Mouse (Mus musculus): ENCODE measurements at regions not wholly inside any gene's neighbourhood (a gene's known extent, or its start where the extent isn't known, plus 50 kb on each side); places are given as distances from the start of the nearest gene placed in this dataset.

DNA sequence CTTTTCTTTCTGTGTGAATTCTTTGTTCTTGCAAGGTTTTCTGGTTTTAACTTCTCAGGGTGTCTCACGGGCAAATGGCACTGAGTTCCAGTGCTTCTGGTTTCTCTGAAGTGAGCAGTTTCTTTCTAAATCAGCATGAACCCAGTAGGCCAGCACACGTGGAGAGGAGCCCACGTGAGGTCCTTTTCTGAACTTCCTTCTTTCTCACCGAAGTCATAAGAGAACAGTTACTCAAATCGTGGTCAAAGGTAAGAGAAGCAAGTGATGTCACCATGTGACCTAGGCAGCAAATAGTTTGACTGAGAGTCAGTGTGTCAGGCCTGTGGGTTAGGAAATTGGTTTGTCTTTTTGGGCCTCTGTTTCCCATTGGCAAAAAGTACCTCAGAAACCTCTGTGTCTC lies 84.8 kb upstream of the Tsc22d1 start:
- Histone ChIP-seq H3K36me3 (ENCODE audit: control insufficient read depth, insufficient read depth, low read length) (no peaks in the 10 kb centered on the region), H3K4me2 (ENCODE audit: low read length) (no peak overlapping the region), H3K27ac (replicated peaks; ENCODE audit: low read depth, low read length) (no peak overlapping the region), H3K4me3 (replicated peaks; ENCODE audit: low read depth, low read length) (no peak overlapping the region), H3K9ac (replicated peaks; ENCODE audit: low read length) (no peak overlapping the region), H3K27me3 (ENCODE audit: control insufficient read depth, insufficient read depth, low read length) (no peaks in the 10 kb centered on the region), H3K4me1 (ENCODE audit: control insufficient read depth, insufficient read depth, low read length) (peaks cover 5% of the 10 kb centered on the region; the same call in 1 of the 2 replicates), H3K9me3 (ENCODE audit: control insufficient read depth, low read length) (no peaks in the 10 kb centered on the region)
- DNase-seq: no peak
- no peak for ATAC-seq (ENCODE audit: low FRiP score, low TSS enrichment)
- WGBS: 89% methylated on average over 5 of the region's 5 CpGs

DNA sequence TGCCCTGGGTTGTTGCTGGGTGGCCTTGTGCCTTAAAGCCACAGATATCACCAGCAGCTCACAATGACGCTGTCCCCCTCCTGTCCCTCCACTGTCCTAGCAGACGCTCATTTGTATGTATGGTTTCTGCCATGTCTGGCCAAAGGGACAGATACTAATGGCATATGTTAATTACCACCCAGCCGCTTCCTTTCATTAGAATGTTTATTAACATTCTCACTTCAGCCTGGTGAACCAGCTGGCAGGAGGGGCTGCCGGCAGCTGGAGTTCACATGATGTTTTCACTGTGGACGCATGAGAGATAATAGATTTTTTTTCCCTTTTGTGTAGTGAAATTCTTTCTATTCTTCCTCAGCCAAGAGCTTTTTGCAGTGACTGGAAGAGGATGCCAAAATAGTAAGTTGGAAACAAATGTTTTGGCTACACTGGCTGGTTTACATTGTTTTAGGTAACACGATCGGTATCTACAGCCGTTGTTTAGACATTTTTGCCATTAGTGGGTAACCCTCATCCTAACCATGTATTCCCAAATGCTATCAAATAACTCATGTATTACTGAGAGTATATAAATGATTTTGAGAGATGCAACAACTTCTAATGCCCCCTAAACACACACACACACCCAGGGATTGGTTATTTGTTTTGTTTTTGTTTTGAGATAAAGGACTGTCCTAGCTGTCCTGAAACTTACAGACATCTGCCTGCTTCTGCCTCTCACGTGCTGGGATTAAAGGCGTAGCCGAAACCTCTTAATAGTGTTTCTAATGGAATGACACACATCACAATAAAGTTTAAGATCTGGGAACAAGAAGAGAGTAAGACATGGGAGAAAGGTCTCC lies 83.0 kb upstream of the Tsc22d1 start:
- peak; percentile 82 for ATAC-seq (ENCODE audit: low FRiP score, low TSS enrichment)
- Histone ChIP-seq H3K27ac (replicated peaks; ENCODE audit: low read depth, low read length) (peak overlapping the region; percentile 6; the same call in 1 of the 2 replicates), H3K4me2 (ENCODE audit: low read length) (0 out of 2 replicates have a peak overlapping the region, but pooled peaks have one; percentile 3), H3K9ac (replicated peaks; ENCODE audit: low read length) (0 out of 2 replicates have a peak overlapping the region, but pooled peaks have one; percentile 21), H3K9me3 (ENCODE audit: control insufficient read depth, low read length) (no peaks in the 10 kb centered on the region), H3K27me3 (ENCODE audit: control insufficient read depth, insufficient read depth, low read length) (no peaks in the 10 kb centered on the region), H3K36me3 (ENCODE audit: control insufficient read depth, insufficient read depth, low read length) (no peaks in the 10 kb centered on the region), H3K4me1 (ENCODE audit: control insufficient read depth, insufficient read depth, low read length) (peaks cover 5% of the 10 kb centered on the region; the same call in 1 of the 2 replicates), H3K4me3 (replicated peaks; ENCODE audit: low read depth, low read length) (no peak overlapping the region)
- peak; percentile 71 for DNase-seq
- WGBS: 20% methylated on average over 11 of the region's 11 CpGs

DNA sequence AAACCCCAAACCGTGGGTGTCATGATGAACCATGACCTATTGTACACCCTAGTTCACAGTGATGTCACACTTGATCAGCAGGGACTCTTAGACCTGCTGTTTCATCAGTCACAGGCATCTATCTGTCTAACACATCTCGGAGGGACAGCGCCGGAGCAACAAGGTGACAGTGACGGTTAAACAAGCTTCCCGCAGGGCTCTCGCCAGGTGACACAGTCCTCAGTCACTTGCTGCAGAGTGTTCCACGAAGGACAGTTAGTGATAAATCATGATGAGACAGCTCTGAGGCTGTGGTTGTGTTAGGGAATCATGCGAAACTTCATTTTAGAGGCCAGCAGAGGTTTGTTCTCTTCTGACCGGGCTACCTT lies 82.4 kb upstream of the Tsc22d1 start:
- H3K27me3 ChIP-seq (ENCODE audit: control insufficient read depth, insufficient read depth, low read length): no peaks in the 10 kb centered on the region

DNA sequence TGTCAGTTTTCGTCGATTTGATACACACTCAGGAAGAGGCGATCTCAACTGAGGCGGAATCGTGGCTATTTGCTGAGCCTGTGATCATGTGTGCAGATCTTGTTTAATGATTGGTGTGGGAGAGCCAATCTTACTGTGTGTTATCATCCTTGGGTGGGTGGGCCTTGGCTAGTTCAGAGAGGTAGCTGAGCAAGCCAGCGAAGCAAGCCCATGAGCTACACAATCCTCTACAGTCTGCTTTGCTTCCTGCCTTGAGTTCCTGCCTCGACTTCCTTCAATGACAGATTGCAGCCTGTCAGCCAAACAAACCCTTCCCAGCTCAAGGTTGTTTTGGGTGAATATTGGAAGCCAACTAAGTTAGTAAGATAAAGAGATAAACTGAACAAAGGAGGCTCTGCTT lies 74.0 kb upstream of the Tsc22d1 start:
- Histone ChIP-seq H3K9ac (replicated peaks; ENCODE audit: low read length) (no peak overlapping the region), H3K27me3 (ENCODE audit: control insufficient read depth, insufficient read depth, low read length) (no peaks in the 10 kb centered on the region), H3K9me3 (ENCODE audit: control insufficient read depth, low read length) (no peaks in the 10 kb centered on the region), H3K4me2 (ENCODE audit: low read length) (no peak overlapping the region), H3K4me3 (replicated peaks; ENCODE audit: low read depth, low read length) (no peak overlapping the region), H3K4me1 (ENCODE audit: control insufficient read depth, insufficient read depth, low read length) (no peaks in the 10 kb centered on the region), H3K27ac (replicated peaks; ENCODE audit: low read depth, low read length) (no peak overlapping the region), H3K36me3 (ENCODE audit: control insufficient read depth, insufficient read depth, low read length) (no peaks in the 10 kb centered on the region)
- no peak for ATAC-seq (ENCODE audit: low FRiP score, low TSS enrichment)
- 95% methylated on average over 7 of the region's 7 CpGs for WGBS
- DNase-seq: no peak

More for the DNA sequence above, 82.4 kb upstream of the Tsc22d1 start:
- H3K4me2 ChIP-seq (ENCODE audit: low read length): no peak overlapping the region
- H3K4me3 ChIP-seq (replicated peaks; ENCODE audit: low read depth, low read length): no peak overlapping the region
- peaks cover 5% of the 10 kb centered on the region; the same call in 1 of the 2 replicates for H3K4me1 ChIP-seq (ENCODE audit: control insufficient read depth, insufficient read depth, low read length)
- ATAC-seq (ENCODE audit: low FRiP score, low TSS enrichment) (no peak), DNase-seq (no peak)
- no peak overlapping the region for H3K9ac ChIP-seq (replicated peaks; ENCODE audit: low read length)
- no peaks in the 10 kb centered on the region for H3K9me3 ChIP-seq (ENCODE audit: control insufficient read depth, low read length)
- H3K27ac ChIP-seq (replicated peaks; ENCODE audit: low read depth, low read length): peak overlapping the region; percentile 6; the same call in 1 of the 2 replicates
- no peaks in the 10 kb centered on the region for H3K36me3 ChIP-seq (ENCODE audit: control insufficient read depth, insufficient read depth, low read length)
- 63% methylated on average over 10 of the region's 10 CpGs for WGBS

DNA sequence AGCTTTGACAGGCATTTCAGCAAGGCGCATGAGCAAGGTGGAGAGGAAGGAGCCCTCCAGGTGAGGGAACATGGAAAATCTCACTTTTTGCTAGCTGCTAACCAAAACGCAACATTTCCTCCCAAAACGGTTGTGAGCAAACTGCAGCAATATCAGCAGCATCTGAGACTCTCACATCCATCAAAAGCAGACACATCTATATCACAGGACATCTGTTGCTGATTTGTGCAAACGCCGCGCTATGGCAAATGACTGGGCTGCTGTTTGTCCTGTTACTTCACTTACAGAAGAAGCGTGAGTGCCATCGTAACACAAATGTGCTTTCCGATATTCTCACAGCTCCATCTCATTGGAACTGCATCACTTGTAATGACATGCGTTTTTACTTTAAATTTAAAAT lies 73.5 kb upstream of the Tsc22d1 start:
- Histone ChIP-seq H3K36me3 (ENCODE audit: control insufficient read depth, insufficient read depth, low read length) (no peaks in the 10 kb centered on the region), H3K27ac (replicated peaks; ENCODE audit: low read depth, low read length) (no peak overlapping the region), H3K4me3 (replicated peaks; ENCODE audit: low read depth, low read length) (no peak overlapping the region), H3K4me1 (ENCODE audit: control insufficient read depth, insufficient read depth, low read length) (no peaks in the 10 kb centered on the region), H3K9ac (replicated peaks; ENCODE audit: low read length) (no peak overlapping the region), H3K9me3 (ENCODE audit: control insufficient read depth, low read length) (no peaks in the 10 kb centered on the region), H3K4me2 (ENCODE audit: low read length) (no peak overlapping the region), H3K27me3 (ENCODE audit: control insufficient read depth, insufficient read depth, low read length) (no peaks in the 10 kb centered on the region)
- no peak for ATAC-seq (ENCODE audit: low FRiP score, low TSS enrichment)
- no peak for DNase-seq
- WGBS: 91% methylated on average over 10 of the region's 10 CpGs

DNA sequence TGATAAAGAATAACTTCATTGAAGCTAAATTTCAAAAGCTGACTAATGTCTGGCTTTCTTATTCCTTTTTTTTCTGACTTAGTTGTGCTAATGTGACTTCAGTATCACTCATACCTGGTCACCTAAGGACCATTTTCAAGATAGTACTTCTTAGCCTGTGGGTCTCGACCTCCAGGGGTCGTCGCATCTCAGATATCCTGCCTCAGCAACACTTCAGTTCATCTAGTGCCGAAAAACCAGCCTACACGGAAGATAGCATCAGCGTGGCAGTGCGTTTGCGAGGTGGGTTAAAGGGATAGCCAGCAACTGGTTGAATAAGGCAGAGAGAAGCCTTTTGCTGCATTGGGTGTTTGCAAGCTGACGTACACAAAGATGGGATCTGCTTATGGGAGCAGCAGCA lies 62.9 kb upstream of the Tsc22d1 start:
- no peak overlapping the region for H3K27ac ChIP-seq (replicated peaks; ENCODE audit: low read depth, low read length)
- H3K4me1 ChIP-seq (ENCODE audit: control insufficient read depth, insufficient read depth, low read length): no peaks in the 10 kb centered on the region
- no peak for DNase-seq
- WGBS: 58% methylated on average over 9 of the region's 9 CpGs
- H3K36me3 ChIP-seq (ENCODE audit: control insufficient read depth, insufficient read depth, low read length): no peaks in the 10 kb centered on the region
- H3K4me3 ChIP-seq (replicated peaks; ENCODE audit: low read depth, low read length): no peak overlapping the region
- no peaks in the 10 kb centered on the region for H3K9me3 ChIP-seq (ENCODE audit: control insufficient read depth, low read length)
- H3K4me2 ChIP-seq (ENCODE audit: low read length): no peak overlapping the region
- H3K9ac ChIP-seq (replicated peaks; ENCODE audit: low read length): no peak overlapping the region
- no peak for ATAC-seq (ENCODE audit: low FRiP score, low TSS enrichment)
- H3K27me3 ChIP-seq (ENCODE audit: control insufficient read depth, insufficient read depth, low read length): no peaks in the 10 kb centered on the region

DNA sequence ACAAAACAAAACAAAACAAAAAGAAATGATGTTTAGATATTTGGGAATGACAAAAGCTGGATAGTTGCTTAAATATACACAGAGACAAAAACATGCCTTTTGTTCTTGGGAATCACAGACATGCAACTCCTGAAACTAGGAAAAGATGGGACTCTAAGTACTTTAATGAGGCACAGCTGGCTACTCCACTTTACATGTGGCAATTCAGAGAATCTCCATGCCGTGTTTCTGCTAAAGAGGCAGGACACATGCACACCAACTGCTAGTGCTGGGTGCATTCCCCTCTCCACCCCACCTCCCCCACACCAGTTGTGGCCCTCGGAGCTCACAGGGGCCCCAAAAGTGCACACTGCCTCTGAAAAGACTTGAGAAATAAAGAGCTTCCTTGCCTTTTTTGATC lies 58.6 kb upstream of the Tsc22d1 start:
- no peak overlapping the region for H3K9ac ChIP-seq (replicated peaks; ENCODE audit: low read length)
- DNase-seq: no peak
- no peak overlapping the region for H3K27ac ChIP-seq (replicated peaks; ENCODE audit: low read depth, low read length)
- ATAC-seq (ENCODE audit: low FRiP score, low TSS enrichment): no peak
- H3K4me1 ChIP-seq (ENCODE audit: control insufficient read depth, insufficient read depth, low read length): no peaks in the 10 kb centered on the region
- no peak overlapping the region for H3K4me2 ChIP-seq (ENCODE audit: low read length)
- no peaks in the 10 kb centered on the region for H3K36me3 ChIP-seq (ENCODE audit: control insufficient read depth, insufficient read depth, low read length)
- H3K9me3 ChIP-seq (ENCODE audit: control insufficient read depth, low read length): no peaks in the 10 kb centered on the region
- H3K4me3 ChIP-seq (replicated peaks; ENCODE audit: low read depth, low read length): no peak overlapping the region
- no peaks in the 10 kb centered on the region for H3K27me3 ChIP-seq (ENCODE audit: control insufficient read depth, insufficient read depth, low read length)
- WGBS: 84% methylated on average over 2 of the region's 2 CpGs

DNA sequence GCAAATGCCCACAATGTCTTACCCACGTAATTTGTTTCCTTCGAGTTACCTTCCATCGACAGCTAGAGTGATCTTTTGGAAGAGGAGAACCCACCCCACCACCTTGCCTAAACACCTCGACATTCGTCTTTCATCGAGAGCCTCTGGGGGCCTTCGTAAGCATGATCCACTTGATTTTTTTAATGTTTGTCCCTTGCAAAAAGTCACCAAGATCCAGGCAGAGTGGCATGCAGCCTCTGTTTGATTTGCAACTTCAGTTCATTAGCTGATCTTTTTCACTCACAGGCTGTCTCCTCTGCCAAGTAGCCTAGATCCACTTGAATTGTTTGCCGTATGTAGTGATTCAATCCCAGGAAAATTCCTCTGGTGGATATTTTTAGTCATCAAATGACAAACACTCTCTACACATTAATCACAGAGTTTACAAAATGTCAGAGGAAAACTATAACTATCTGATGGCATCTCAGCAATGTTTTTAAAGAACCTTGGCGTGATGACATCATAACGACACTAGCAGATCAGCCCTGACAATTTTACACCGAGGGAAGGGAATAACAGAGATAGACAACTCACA lies 54.8 kb upstream of the Tsc22d1 start:
- WGBS: 91% methylated on average over 11 of the region's 11 CpGs
- H3K4me1 ChIP-seq (ENCODE audit: control insufficient read depth, insufficient read depth, low read length): no peaks in the 10 kb centered on the region
- H3K9me3 ChIP-seq (ENCODE audit: control insufficient read depth, low read length): no peaks in the 10 kb centered on the region
- no peak overlapping the region for H3K4me3 ChIP-seq (replicated peaks; ENCODE audit: low read depth, low read length)
- no peak overlapping the region for H3K4me2 ChIP-seq (ENCODE audit: low read length)
- no peak overlapping the region for H3K9ac ChIP-seq (replicated peaks; ENCODE audit: low read length)
- no peaks in the 10 kb centered on the region for H3K36me3 ChIP-seq (ENCODE audit: control insufficient read depth, insufficient read depth, low read length)
- no peaks in the 10 kb centered on the region for H3K27me3 ChIP-seq (ENCODE audit: control insufficient read depth, insufficient read depth, low read length)
- DNase-seq (no peak), ATAC-seq (ENCODE audit: low FRiP score, low TSS enrichment) (no peak)
- H3K27ac ChIP-seq (replicated peaks; ENCODE audit: low read depth, low read length): no peak overlapping the region

DNA sequence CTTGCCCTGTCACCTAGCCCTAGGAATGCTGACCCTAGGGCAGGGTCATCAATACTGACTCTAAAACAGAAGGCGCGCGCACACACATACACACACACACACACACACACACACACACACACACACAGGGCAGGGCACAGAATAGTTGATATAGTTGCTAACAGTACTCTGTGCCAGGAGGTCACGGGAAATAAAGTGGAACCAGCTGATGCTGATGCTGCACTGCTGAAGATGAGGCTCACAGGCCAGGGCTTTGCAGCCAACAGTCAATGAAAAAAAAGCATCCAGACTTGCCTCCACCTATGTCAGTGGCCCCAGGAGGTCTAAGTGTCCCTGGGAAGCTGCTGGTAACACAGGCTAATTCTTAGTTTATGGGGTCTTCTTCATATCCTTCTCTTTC lies 50.7 kb upstream of the Tsc22d1 start:
- no peak overlapping the region for H3K4me2 ChIP-seq (ENCODE audit: low read length)
- ATAC-seq (ENCODE audit: low FRiP score, low TSS enrichment) (no peak), DNase-seq (no peak)
- 91% methylated on average over 4 of the region's 4 CpGs for WGBS
- H3K9me3 ChIP-seq (ENCODE audit: control insufficient read depth, low read length): no peaks in the 10 kb centered on the region
- H3K36me3 ChIP-seq (ENCODE audit: control insufficient read depth, insufficient read depth, low read length): no peaks in the 10 kb centered on the region
- H3K27ac ChIP-seq (replicated peaks; ENCODE audit: low read depth, low read length): no peak overlapping the region
- H3K9ac ChIP-seq (replicated peaks; ENCODE audit: low read length): no peak overlapping the region
- no peaks in the 10 kb centered on the region for H3K4me1 ChIP-seq (ENCODE audit: control insufficient read depth, insufficient read depth, low read length)
- H3K27me3 ChIP-seq (ENCODE audit: control insufficient read depth, insufficient read depth, low read length): no peaks in the 10 kb centered on the region
- no peak overlapping the region for H3K4me3 ChIP-seq (replicated peaks; ENCODE audit: low read depth, low read length)

Measured in midbrain, embryonic 14.5 days (tissue).